Mouse (Mus musculus): Measurements from ENCODE around the gene Tmem9b.
A peak's percentile ranks its signal among the peaks of the same experiment; 100 is the strongest.

DNA sequence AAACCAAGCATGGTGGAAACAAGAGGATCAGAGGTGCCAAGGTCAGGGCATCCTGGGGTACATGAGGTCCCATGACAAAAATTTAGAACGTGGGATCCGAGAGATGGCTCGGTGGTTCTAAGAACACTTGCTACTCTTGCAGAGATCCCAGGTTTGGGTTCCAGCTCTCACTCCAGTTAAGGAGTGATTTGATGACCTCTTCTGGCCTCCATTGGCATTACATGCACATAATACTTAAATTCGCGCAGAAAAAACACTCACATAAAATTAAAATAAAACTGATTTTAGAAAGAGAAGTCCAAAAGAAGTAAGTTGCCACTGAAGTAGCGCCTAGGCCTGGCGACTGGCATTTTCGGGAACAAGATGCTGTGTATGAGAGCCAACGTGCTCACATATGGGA lies 33.4 kb downstream of the Tmem9b start:
- TF ChIP-seq CTCF (IDR thresholded peaks at IDR 0.05; ENCODE audit: low read depth) (peak; percentile 73), EP300 (optimal IDR thresholded peaks at IDR 0.05) (no peak)
